Mouse (Mus musculus) CD4-positive helper T cell, adult 2 months (primary cell): ENCODE measurements around the gene Stk19.
"Not testable (repeated sequence)": the region's sequence is repeated elsewhere in the genome, so short reads cannot be mapped to it uniquely, and the experiment has no call there.

Experiments
- DNase-seq: peaks from one replicate; pipeline ENCODE4 v3.0.0-alpha.2; 2012; ENCODE audit warnings: low read depth, missing footprints, low spot score

Gene Stk19

DNA sequence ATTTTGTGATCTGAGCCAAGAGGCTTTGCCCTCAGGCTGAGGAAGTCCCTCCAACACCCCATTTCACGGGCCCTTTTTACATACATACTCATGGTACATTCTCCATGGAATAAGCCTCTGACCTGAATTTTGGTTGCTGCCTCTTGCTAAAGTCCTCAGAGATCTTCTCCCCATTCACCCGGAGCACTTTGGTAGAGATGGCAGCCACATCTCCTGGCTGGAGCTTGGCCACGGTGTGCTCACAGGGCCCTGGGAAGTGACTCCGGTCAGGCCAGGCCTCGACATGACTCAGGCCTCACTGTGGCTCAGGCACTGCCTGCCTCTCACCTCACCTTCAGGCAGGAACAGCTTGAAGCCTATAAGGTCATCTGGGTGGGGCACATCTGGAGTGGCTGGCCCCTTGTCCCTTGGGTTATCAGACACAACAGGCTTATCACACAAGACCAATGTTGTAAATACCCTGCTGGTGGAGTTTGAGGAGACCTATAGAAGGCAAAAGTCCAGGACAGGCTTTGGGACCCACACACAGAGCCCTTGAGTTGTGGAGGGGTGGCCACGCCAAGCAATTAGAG is 4.1 kb upstream of the Stk19 start:
- no peak for DNase-seq

DNA sequence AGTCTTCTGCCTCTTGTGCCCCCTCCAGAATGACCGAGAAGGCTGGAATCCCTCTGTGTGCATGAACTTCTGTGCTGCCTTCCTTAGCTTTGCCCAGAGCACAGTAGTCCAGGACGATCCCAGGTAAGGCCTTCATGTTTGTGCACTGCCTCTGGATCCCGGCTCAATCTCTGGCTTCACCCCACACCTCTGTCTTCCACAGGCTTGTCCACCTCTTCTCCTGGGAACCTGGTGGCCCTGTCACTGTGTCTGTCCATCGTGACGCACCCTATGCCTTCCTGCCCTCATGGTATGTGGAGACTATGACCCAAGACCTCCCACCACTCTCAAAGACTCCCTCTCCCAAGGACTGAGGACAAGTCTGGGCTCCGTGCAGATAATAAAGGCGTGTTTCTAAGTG is 2.0 kb upstream of the Stk19 start:
- DNase-seq = no peak

DNA sequence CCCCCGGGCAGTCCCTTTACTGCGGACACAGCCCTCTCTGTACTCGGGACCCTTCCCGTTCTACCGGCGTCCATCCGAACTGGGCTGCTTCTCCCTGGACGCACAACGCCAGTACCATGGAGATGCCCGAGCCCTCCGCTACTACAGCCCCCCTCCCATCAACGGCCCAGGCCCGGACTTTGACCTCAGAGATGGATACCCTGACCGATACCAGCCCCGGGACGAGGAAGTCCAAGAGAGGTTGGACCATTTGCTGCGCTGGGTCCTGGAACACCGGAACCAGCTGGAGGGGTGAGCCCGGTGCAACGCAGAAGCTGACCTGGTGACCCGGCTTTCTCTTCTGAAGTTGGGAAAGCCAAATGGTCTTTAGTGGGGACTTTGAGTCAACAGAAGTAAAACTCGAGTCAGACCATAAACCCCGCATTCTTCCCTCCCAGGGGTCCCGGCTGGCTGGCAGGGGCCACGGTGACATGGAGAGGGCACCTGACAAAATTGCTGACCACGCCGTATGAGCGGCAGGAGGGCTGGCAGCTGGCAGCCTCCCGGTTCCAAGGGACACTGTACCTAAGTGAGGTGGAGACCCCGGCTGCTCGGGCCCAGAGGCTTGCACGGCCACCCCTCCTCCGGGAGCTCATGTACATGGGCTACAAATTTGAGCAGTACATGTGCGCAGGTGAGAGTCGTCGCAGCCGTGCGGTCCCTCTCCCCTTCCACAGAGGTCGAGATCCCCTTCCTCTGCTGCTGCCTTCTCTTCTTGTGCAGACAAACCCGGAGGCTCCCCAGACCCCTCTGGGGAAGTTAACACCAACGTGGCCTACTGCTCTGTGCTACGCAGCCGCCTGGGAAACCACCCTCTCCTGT is 949 bp upstream of the Stk19 start:
- DNase-seq = peak; percentile 22

DNA sequence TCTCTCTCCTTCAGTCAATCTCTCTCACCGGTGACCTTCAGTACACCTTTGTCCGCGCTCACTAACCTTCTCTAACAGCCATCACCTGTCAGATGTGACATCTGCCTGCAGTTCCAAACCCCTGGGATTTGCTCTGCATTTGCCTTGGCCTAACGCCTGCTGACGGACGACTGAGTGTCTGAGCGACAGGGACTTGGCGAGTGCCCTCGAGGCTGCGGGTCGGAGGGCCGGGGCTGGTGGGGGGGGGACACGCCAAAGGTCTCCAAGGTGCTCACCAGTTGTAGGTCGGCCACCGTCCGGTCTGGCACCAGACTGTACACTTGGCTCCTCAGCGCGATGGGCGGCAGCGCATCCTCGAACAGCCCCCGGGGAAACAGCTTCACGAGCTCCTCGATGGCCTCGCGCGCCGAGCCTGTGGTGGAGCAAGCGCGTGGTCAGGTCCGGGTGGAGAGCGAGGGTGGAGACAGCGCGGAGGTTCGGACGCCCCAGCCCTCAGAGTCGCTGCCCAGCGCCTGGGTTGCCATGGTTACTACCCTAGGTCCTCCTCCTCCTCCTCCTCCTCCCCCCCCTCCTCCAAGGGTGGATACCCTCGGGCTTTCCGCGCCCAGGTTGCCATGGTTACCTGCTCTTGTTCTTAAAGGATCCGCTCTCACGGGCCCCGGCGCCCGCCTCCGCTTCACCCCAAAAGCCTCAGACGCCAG is 440 bp downstream of the Stk19 start:
- DNase-seq = no peak

DNA sequence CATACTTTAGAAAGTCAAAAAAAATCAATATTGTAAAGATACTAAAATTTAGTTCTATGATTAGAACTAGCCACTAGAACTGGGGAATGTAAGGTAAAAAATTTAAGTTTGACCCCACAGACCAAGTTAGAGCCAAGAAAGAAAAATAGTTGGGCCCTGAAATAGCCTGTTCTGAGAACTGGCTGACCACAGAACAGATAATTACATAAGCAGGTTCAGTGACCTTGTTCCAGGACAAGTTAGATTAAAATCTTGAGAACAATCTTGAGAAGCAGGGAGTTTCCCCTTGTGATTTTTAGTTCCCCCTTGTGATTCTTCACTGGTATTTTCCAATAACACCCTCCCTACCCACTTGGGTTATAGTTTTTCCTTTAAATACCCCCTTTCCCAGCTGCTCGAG is 6.0 kb downstream of the Stk19 start:
- not testable (repeated sequence) for DNase-seq

DNA sequence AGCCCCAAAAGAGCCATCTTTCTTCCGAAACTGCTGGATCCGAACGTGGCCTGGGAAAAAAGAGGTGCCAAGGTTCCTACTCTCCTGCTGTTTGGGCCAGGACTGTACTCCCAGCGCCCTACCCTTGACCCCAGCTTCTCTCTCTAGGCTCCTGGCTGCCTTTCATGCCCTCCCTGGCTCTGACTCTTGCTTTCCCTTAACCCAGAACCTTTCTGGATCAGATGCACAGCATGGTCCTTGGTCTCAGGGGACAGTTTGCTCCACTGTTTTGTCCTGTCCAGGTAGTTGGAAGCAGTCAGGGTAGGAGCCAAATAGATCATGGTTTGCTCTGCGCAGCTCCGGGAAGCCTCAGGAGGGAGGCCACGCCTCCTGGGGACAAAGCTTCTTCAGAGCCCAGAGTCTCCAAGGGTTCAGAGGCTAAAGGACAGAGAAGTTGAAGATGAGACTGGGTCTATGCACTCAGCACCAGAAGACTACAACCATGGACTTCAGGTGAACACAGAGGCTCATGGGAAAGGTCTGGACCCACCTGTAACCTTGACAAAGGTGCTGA is 21.9 kb downstream of the Stk19 start:
- DNase-seq = no peak

DNA sequence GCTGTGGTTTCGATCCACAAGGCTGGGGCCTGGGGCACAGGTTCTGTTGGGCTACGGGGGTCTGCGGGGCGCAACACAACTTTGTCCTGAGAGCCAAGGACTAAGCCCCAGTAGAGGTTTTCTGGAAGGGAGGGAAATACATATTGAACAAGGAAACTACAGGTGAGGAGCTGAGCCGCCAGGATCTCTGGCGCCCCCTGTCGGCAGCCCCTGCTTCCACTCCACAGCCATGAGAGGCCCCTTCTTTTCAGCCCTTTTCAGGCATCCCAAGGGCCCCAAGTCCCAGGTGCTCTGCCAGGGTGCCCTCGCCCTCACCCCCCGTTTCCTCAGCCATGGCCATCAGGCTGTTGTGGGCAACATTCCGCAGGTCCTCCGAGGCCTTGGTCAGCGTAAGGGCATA is 23.0 kb downstream of the Stk19 start:
- peak; percentile 35 for DNase-seq

DNA sequence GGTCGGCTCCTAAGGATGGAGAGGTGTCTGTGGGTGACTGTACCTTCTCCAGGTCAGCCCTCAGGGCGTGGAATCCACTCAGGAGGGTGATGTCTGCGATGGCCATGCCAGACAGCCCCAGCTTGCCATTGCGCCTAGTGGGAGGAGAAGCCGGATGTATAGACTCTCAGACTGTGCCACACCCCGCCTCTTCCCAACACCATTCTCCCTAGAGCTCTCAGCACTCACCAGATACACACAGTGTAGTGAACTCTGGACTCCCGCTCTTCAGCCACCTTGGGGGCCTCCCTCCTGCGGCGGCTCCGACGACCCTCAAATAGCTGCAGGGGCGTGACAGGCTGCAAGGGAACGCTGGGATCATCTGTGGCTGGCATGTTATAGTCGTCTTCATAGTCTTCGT is 25.5 kb downstream of the Stk19 start:
- DNase-seq = no peak

DNA sequence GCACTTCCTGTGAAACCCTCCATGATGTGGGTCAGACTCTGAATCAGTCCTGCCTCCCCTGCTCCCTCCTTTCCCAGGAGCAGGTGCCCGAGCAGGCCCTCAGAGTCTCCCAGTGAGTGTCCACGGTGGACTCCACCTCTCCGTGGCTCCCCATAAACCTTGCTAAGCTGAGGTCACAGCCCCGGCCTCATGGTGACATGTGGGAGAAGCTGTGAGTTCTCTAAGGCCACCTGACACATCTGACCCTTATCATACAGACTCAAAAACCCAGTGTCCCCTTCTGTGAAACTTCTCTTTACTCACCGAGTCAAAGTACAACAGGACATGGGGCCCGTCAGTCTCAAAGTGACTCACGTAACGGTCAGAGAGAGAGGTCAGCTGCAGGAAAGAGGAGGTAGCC is 25.9 kb downstream of the Stk19 start:
- not testable (repeated sequence) for DNase-seq

DNA sequence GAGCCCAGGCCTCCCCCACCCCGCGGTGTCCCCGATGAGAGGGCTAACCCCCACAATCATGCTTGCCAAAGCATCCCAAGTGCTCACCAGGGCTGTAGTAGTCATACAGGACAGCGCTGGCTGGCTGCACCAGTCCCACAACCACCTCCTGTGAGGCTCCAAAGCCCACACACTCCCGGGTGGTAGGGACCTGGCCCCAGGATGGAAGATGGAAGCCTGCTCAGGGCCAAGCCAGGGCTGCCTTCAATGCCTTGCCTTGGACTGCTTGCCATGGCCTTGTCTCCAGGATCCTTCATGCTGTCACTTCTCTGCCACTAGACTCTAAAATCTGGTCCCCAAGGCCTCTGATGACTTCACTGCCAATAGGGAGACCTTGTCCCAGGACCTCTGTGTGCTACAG is 26.3 kb downstream of the Stk19 start:
- DNase-seq = not testable (repeated sequence)

DNA sequence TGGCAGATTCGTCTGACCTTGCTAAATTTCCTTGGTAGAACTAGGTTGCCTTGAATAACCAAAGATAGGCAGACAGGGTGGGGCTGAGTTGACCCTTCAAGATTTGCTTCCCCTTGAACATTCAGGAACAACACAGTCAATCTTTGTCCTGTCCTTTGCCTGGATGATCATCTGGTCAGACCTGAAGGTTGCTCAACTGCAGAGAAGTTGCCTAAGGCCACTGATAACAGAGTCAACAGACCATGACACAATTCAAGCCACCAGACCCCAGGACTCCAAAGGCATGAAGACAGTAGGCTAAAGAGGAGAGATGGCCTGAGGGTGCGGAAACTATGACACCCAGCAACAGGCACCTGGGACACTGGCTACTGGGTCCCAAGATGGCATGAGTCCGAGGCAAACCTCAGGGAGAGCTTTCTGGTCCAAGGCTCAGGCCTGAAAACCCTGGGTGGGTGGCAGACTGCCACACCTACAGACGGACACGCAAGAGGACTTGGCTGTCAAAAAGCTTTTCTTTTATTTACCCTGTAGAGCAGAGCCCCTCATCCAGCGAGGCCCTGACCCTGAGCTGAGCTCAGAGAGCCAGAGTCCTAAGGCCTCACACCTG is 28.0 kb downstream of the Stk19 start:
- no peak for DNase-seq

DNA sequence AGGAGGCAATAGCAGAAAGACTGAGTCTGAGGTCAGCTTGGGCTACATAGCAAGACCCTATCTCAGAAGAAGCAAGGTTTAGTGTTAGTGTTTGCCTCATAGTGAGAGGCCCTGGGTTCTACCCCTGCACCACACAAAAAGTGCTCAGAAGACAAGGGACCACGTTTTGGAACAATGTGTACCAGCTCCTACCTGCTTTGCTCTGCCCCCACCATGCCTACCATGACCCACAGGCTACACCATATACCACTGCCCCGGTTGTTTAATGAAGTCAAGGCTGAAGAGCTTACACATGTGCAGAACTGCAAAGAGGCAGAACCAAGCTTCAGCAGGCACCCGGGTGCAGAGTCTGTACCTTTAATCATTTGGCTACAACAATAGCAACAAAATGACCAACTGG is 29.6 kb downstream of the Stk19 start:
- DNase-seq = no peak

DNA sequence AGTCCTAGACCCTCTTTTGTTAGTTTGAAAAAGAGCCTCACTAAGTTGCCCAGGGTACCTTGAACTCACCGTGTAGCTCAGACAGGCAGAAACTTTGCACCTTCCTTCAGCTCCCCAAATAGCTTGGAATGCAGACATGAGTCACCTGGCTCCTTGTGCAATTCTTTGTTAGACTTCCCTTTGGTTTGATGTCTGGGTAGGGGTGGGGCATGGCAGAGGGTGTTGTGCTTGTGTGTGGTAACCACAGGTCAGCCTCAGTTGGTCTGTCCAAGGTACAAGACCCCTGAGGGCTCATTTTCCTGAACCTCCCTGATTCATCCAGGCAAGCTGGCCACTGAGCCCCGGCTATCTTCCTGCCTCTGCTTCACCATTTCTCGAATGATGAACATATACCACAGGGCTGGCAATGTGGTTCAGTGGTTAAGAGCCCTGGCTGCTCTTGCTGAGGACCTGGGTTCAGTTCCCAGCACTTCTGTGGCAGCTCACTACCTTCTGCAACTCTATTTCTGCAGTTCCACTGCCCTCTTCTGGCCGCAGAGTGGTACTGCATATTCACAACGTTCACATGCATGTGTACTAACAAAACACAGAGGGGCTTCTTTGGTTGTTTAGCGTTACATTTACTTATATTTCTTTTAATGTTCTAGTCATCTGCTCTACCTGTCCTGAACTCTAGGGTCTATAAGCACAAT is 31.7 kb downstream of the Stk19 start:
- DNase-seq = no peak

DNA sequence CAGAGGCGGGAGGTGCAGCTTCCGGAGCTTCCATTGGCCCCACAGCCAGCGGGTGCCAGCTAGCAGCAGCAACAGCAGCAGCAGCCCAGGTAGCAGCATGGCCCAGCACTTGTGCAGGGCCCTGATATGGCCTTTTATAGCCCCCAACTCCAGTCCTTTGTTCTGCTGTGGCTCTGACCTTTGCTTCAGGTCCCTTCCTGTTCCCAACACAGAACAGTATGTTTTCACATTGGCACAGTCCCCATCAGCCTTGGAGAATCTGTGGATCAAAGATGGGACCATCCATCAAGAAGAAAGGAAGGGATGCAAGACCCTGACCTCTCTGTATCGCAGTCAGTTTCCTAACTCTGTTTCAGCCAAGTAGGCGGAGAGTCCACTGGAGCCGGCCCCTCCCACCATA is 32.4 kb downstream of the Stk19 start, which contains the start of gene Cyp21a1:
TSS of gene Cyp21a1 (minus strand) at position 261 of the 400 bp plus-strand sequence.
- not testable (repeated sequence) for DNase-seq

DNA sequence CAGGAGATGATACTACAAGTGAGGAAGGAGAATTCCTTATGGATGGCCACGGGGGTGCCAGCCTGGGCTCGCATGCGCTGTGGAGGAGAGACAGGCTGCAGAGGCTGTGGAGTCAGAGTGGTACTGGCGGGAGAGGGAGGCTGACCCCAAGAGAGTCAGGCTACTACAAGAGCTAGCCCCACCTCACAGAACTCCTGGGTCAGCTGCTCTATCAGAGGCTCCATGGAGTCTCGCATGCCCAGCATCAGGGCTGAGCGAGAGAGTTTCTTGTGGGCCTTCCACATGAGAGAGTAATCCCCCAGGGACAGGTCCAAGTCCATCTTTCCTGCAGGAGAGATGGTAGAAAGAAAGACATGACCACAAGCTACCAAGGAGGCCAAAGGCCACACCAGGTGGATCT is 33.4 kb downstream of the Stk19 start:
- not testable (repeated sequence) for DNase-seq

DNA sequence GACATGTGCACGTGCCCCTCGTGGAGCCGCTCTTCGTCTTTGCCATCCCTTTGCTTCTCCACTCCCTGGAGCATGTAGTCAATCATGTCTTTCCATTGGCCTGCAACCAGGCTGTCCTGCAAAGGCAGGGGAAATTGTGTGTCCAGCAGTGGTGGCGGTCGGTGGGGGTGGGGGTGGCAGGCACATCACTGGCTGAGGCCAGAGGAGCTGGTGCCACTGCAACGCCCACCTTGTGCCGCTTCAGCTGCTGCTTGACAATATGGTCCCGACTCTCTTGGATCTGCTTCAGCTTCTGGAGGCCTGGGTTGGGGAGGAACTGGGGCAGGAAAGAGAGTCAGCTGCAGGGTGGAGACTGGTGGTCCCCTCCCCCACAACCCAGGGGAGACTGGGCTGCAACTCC is 34.0 kb downstream of the Stk19 start:
- not testable (repeated sequence) for DNase-seq

DNA sequence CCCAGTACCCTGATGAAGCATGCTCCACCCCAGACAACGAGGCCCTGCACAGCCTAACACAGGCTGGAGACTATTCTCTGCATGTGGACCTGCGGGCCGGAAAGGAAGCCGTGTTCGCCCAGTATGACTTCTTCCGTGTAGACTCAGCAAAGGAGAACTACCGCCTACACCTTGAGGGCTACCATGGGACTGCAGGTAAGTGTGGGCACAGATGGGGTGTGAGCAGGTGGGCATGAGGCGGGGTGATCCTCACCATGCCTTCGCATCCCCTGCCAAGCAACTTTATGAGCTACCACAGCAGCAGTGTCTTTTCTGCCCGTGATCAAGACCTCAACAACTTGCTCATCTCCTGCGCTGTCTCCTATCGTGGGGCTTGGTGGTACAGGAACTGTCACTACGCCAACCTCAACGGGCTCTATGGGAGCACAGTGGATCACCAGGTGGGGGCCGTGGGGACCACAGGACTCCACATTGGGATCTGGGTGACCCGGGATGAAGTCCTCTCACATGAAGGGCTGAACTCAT is 35.9 kb downstream of the Stk19 start:
- DNase-seq = not testable (repeated sequence)

DNA sequence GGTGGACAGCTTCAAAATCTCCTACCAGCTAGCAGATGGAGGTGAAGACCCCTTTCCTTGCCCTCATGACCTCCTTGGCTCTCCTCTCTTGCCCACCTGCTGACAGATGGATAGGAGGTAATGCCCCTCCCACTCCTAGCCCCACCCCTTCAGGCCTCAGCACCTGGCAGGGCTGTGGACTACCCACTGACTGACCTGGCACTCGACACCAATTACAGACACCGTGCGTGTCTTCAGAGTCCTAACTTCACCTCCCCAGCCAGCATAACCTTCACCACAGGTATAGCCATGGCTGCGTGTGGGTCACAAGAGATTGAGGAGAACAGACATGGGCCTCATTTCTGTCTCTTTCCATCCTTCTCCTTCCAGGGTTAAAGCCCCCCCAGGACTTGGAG is 37.2 kb downstream of the Stk19 start:
- DNase-seq = no peak

DNA sequence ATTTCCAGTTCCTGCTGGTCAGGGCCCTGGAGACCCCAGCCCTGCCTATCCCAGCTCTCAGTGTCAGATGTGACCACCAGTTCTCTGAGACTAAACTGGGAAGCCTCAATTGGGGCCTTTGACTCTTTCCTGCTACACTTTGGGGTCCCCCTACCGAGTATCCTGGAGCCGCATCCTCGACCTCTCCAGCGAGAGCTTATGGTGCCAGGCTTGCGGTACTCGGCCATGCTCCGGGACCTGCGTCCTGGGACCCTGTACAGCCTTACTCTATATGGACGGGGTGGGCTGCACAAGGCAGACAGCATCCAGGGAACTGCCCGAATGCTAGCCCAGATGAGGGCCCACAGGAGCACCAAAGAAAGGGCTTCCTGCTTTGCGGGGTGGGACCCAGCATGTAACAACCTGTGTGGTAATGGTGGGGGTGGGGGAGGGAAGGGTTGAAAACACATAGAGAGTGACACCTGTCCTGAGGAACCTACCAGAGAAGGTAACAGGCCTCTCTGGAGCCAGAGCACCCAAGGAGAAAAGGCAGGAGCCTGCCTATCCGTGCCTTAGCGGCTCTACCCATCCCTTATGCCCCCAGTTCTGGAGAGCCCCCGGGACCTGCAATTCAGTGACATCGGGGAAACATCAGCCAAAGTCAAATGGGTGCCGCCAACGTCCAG is 37.7 kb downstream of the Stk19 start:
- no peak for DNase-seq

DNA sequence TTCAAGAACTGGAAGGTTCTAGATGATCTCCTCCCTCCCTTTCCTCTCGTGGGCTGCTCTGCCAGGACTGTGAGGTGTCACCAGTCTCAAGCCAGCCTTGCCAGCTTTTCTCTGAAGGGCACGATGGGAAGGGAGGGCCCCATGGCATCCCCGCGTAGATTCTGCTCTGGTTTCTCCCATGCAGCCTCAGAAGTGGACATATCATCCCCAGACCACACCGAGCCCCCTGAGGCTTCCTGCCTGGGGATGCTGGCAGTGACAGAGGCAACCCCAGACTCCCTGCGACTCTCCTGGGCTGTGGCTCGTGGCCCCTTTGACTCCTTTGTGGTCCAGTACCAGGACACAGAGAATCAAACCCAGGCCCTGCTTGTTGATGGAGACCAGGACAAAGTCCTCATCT is 38.7 kb downstream of the Stk19 start:
- not testable (repeated sequence) for DNase-seq
